Mouse (Mus musculus): ENCODE measurements at regions not wholly inside any gene's neighbourhood (a gene's known extent, or its start where the extent isn't known, plus 50 kb on each side); places are given as distances from the start of the nearest gene placed in this dataset.

DNA sequence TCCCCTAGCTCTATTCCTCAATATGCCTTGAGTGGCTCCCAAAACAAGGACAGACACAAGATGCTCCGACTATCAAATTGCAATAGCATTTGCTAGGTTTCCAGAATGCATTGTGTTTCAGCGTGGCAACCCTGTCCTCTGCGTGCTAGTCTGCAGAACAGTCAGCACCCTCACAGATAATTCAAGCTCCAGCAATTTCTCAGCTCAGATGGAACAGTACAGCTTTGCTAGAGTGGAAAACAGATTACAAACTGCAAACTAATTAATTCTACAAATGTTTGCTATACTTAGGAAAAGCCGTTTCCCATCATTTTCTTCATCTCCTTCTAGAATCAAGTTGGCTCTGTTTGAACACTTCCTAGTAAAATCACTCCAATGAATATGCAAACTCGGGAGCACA, 441.4 kb downstream of the Gm16223 start:
- no peak for TF ChIP-seq CTCF (IDR thresholded peaks at IDR 0.05; ENCODE audit: low read depth)
- TF ChIP-seq EP300 (IDR thresholded peaks at IDR 0.05; ENCODE audit: low read depth): no peak

All from liver, postnatal 0 days (tissue).